Mouse (Mus musculus): ENCODE data around the gene Slc25a38. TPM values are rescaled to one million over a fixed set of nuclear protein-coding genes. Genes with fewer than 3 reads are reported as not detected.

Gene Slc25a38
- polyA plus RNA-seq, 1 experiment from 2014 or later: 47.0 TPM

DNA sequence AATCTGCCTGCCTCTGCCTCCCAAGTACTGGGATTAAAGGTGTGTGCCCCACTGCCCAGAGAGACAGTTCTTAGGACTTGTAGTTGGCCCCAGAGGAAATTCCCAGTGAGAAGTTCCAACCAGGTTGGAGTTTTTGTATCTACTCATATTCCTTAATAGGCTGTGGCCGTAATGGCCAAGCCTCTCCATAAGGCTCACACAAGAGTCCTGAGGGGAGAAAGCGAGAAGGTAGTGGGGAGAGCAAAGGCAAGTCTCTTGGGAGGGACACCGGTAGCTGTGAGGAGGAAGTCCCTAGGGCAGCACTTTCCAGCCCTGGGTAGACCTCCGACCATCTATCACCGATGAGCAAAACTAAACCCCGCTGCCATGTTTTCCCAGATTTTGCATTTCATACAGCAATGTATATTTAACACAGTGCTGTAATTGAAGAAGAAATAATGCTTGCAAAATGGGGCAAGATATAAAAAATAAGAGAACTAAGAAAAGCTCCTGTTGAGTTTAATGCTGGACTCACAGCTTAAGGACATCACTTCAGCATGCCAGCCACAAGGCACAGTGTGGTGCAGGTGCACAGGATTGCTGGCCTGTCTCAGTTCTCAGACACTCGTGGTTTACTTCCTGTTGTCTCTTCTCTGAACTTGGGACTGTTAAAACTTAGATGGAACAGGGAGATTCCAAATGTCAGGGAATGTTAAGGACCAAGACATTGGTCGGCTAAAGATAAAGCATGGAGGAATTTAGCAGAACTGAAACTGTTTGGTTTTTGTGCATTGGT lies 23.0 kb downstream of the Slc25a38 start:
- peak; percentile 43 for DNase-seq (ENCODE audit: low spot score)
- H3K4me1 ChIP-seq: peaks cover 10% of the 10 kb centered on the region
- no peaks in the 10 kb centered on the region for H3K9me3 ChIP-seq (replicated peaks)
- 37% methylated on average over 8 of the region's 8 CpGs for WGBS
- H3K4me3 ChIP-seq: no peak overlapping the region
- no peaks in the 10 kb centered on the region for H3K27me3 ChIP-seq (ENCODE audit: low read depth, poor library complexity, severe bottlenecking)
- H3K36me3 ChIP-seq: peaks cover 48% of the 10 kb centered on the region
- no peak overlapping the region for H3K27ac ChIP-seq

DNA sequence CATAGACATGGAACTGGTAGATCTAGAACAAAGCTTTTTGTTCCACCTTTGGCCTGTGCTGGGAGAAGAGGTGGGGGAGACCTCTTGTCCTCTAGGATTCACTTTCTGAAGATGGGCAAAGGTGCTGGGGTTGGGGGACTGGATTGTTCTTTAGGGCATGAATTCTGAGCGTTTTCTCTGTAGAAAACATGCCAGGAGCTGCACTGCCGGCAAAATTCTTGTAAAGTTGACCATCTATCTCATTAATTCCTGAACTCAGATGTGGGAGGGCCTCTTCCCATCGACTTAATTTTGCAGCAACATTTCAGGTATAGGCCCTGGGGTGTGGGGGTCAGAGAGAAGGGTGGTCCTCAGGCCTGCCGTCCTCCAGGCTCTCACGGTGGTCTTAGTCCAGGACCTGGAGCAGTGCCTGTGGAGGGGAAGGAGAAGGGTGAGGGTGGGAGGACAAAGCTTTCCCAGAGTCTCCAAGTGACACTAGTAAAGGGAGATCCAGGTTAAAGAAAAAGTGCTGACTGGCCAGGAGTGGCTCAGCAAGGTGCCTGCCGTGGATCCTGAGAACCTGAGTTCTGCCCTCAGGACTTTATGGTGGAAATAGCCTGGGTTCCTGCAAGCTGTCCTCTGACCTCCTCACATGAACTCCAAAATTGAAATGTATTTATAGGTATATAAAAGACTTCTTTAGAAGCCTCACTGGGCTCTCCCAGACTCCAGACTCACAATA lies 23.7 kb downstream of the Slc25a38 start:
- H3K36me3 ChIP-seq: peaks cover 44% of the 10 kb centered on the region
- peaks cover 5% of the 10 kb centered on the region for H3K4me1 ChIP-seq
- DNase-seq (ENCODE audit: low spot score): peak; percentile 34
- H3K27ac ChIP-seq: no peak overlapping the region
- no peak overlapping the region for H3K4me3 ChIP-seq
- 60% methylated on average over 6 of the region's 6 CpGs for WGBS
- H3K27me3 ChIP-seq (ENCODE audit: low read depth, poor library complexity, severe bottlenecking): no peaks in the 10 kb centered on the region
- no peaks in the 10 kb centered on the region for H3K9me3 ChIP-seq (replicated peaks)

DNA sequence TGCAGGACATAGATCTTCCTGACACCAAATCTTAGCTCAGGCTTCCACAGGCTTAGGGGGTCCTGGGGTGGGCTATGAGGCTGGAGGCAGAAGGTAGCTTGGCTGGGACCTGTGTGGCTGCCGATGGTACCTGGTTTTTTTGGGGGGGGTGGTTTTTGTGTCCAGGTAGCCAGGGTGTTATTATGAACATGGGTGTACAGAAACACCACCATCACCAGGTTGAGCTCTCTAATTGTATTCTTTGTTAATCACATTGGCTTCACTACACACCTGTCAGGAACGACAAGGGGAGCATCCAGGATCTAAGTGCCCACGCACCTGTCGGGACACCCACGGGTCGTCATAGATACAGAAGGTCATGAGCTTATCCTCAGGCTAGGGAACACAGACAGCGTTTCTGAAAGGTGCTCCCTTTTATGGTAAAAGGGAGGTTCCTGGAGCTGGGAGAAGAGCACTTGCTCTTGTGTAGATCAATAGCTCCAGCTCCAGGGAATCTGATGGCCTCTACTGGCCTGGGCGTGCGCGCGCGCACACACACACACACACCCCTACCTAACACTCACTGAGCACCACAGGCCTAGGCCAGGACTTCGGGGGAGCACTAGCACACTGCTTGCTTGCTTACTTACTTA lies 24.5 kb downstream of the Slc25a38 start:
- Histone ChIP-seq H3K4me1 (no peaks in the 10 kb centered on the region), H3K36me3 (peaks cover 36% of the 10 kb centered on the region), H3K9me3 (replicated peaks) (no peaks in the 10 kb centered on the region), H3K27me3 (ENCODE audit: low read depth, poor library complexity, severe bottlenecking) (no peaks in the 10 kb centered on the region), H3K27ac (no peak overlapping the region), H3K4me3 (no peak overlapping the region)
- WGBS: 86% methylated on average over 13 of the region's 13 CpGs
- no peak for DNase-seq (ENCODE audit: low spot score)

DNA sequence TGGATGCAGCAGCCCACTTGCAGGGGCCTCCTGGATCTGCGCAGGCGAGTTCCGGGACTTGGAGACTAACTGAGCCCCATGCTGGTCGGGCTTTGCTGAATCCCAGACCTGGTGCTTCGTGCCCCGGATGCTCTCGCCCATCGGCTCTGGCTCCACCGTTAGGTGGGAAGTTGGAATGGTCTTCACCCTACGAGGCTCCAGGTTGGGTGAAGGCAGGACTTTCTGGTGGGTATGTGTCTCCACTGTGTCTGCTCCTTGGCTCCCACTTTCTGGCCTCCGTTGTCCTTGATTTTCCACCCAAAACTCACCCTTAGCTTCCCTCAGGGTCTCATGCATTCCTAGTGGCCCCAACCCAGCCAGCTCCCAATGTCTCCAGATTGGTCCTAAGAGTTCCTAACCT lies 25.3 kb downstream of the Slc25a38 start:
- Histone ChIP-seq H3K4me3 (no peak overlapping the region), H3K4me1 (no peaks in the 10 kb centered on the region), H3K36me3 (peaks cover 28% of the 10 kb centered on the region), H3K27ac (no peak overlapping the region), H3K9me3 (replicated peaks) (no peaks in the 10 kb centered on the region), H3K27me3 (ENCODE audit: low read depth, poor library complexity, severe bottlenecking) (no peaks in the 10 kb centered on the region)
- 90% methylated on average over 11 of the region's 11 CpGs for WGBS
- DNase-seq (ENCODE audit: low spot score): no peak

DNA sequence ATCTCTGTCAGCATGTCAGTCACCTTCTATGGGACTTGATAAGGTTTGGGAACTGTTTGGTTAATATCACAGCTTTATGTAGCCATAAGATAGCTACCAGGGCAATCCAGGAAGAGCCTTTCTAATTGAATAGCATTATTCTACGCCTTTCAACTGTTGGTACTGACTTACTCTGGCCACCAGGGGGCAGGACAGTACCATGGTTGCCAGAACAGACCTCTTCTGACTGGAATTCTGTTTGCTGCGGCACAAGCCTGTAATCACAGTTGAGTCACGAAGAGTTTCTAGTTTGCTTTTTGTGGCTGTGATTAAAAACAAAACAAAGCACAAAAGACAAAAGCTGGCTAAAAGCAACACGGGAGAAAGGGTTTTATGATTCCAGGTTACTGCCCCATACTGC lies 30.5 kb downstream of the Slc25a38 start:
- H3K27ac ChIP-seq: no peak overlapping the region
- no peaks in the 10 kb centered on the region for H3K36me3 ChIP-seq
- no peaks in the 10 kb centered on the region for H3K27me3 ChIP-seq (ENCODE audit: low read depth, poor library complexity, severe bottlenecking)
- no peaks in the 10 kb centered on the region for H3K4me1 ChIP-seq
- no peaks in the 10 kb centered on the region for H3K9me3 ChIP-seq (replicated peaks)
- peak; percentile 84 for DNase-seq (ENCODE audit: low spot score)
- 13% methylated on average over 4 of the region's 4 CpGs for WGBS
- H3K4me3 ChIP-seq: no peak overlapping the region

DNA sequence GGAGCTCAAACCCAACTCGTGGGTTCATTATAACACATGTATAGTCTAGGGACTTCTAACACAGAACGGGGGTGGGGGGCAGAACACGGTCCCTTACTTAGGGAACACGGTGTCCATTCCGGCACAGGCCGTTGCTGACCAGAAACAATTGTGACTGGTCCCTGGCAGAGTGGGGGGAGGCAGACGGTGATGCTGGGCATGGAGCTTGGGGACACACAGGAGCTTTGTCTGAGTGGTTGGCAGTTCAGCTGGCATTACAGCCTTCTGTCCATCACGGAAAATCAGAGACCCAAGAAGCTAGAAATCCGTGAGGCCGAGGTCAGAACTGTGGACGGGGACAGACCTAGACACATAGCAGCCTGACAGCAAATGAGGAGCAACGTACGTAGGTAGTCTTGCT lies 34.3 kb downstream of the Slc25a38 start:
- Histone ChIP-seq H3K27ac (no peak overlapping the region), H3K4me1 (no peaks in the 10 kb centered on the region), H3K36me3 (no peaks in the 10 kb centered on the region), H3K9me3 (replicated peaks) (no peaks in the 10 kb centered on the region), H3K27me3 (ENCODE audit: low read depth, poor library complexity, severe bottlenecking) (no peaks in the 10 kb centered on the region), H3K4me3 (no peak overlapping the region)
- WGBS: 91% methylated on average over 13 of the region's 13 CpGs
- DNase-seq (ENCODE audit: low spot score): no peak

DNA sequence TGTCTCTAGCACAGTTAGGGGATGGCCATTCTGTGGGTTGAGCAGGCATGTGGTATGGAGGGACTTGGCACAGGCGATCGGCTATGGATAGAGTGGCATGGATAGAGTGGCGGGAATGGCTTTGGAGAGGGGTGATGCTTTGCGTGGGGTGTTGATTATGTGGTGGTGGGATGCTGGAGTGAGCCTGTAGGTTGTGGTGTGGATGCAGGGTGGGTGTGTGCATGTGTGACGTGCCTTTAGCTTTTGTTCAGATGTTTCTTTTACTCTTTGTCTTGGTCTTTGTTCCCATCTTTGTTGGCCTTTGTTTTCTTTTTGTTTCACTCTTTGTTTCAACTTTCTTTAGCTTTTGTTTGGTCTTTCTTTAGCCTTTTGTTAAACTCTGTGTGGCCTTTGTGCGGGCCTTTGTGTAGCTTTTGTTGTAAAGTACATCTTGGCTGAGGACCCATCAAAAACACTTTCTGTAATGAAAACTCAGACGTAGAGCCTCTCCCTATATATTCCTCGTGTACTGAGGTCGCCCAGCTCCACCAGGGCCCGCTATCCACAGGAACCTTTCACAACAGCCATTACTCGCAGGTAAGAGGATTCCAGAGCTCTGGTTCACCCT lies 39.2 kb downstream of the Slc25a38 start, which contains the start of gene Mobp:
Gene Mobp, plus strand, starts transcription at position 486 of the 607 bp plus-strand sequence.
- Histone ChIP-seq H3K4me3 (no peak within 1 kb of the TSS), H3K27ac (no peak within 1 kb of the TSS), H3K4me1 (no peaks in the 10 kb centered on the region), H3K27me3 (ENCODE audit: low read depth, poor library complexity, severe bottlenecking) (no peaks in the 10 kb centered on the region), H3K9me3 (replicated peaks) (no peaks in the 10 kb centered on the region), H3K36me3 (no peaks in the 10 kb centered on the region)
- 85% methylated on average over 11 of the region's 11 CpGs for WGBS
- no peak for DNase-seq (ENCODE audit: low spot score)

DNA sequence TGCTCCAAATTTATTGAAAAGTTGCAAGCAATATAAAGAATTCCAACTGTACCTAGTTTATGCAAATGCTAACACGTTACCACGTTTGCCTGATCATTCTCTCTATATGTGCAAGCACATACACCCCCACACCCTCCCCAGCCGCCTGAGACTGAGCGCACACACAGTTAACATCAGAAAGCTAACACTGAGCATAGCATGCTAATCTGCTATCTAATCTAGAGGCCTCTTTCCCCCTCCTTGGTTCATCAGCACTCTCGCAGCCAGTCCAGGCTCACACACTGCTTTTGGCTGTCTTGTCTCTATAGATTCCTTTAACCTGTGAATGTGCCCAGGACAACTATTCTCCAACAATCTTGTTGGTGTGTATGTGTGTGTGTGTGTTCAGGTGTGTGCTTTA lies 41.0 kb downstream of the Slc25a38 start:
- no peaks in the 10 kb centered on the region for H3K4me1 ChIP-seq
- H3K27ac ChIP-seq: no peak overlapping the region
- H3K27me3 ChIP-seq (ENCODE audit: low read depth, poor library complexity, severe bottlenecking): no peaks in the 10 kb centered on the region
- H3K4me3 ChIP-seq: no peak overlapping the region
- no peak for DNase-seq (ENCODE audit: low spot score)
- WGBS: 90% methylated on average over 5 of the region's 5 CpGs
- H3K36me3 ChIP-seq: no peaks in the 10 kb centered on the region
- no peaks in the 10 kb centered on the region for H3K9me3 ChIP-seq (replicated peaks)

DNA sequence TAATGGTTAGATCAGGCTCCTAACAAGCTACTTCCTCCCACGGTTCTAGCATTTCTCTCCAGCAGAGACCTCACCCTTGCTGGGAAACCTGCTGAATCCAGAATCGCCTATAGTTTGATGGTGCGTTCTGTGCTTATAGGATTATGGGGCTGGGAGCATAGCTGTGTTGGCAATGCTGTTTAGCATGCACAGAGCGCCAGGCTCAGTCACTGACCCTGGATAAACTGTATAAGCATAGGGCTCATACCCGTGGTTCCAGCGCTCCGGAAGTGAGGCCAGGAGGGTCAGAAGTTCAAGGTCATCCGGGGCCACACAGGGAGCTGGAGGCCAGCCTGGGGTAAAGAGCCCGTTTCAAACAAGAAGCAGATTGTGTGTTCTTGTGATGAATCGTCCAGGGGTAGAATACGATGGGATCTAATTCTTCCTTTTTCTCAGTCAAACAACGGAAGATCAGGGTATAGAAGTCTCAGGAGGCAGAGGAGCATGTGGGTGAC lies 41.8 kb downstream of the Slc25a38 start:
- no peaks in the 10 kb centered on the region for H3K27me3 ChIP-seq (ENCODE audit: low read depth, poor library complexity, severe bottlenecking)
- H3K9me3 ChIP-seq (replicated peaks): no peaks in the 10 kb centered on the region
- WGBS: 86% methylated on average over 12 of the region's 12 CpGs
- no peaks in the 10 kb centered on the region for H3K4me1 ChIP-seq
- no peak for DNase-seq (ENCODE audit: low spot score)
- H3K27ac ChIP-seq: no peak overlapping the region
- no peaks in the 10 kb centered on the region for H3K36me3 ChIP-seq
- no peak overlapping the region for H3K4me3 ChIP-seq

DNA sequence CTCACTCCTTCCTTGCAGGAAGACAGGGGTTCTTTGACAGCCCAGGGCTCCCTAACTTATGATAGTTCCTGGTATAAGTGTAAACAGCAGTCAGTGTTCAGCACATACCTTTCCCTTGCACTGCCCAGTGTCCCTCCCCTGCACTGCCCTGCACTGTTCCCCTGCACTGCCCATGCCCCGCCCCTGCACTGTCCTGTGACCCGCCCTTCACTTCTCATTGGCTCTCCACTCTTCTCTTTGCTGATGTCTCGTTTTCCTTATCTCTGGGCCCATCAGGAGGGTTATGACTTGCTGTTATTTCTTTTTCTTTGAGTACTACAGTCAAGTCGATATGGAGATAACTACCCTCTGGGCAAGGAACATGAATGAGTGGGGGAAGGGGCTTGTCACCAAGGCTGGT lies 47.9 kb downstream of the Slc25a38 start:
- WGBS: 55% methylated on average over 4 of the region's 4 CpGs
- no peak for DNase-seq (ENCODE audit: low spot score)
- Histone ChIP-seq H3K27me3 (ENCODE audit: low read depth, poor library complexity, severe bottlenecking) (no peaks in the 10 kb centered on the region), H3K27ac (no peak overlapping the region), H3K4me3 (no peak overlapping the region), H3K4me1 (peaks cover 4% of the 10 kb centered on the region; the same call in 1 of the 2 replicates), H3K9me3 (replicated peaks) (no peaks in the 10 kb centered on the region), H3K36me3 (no peaks in the 10 kb centered on the region)

DNA sequence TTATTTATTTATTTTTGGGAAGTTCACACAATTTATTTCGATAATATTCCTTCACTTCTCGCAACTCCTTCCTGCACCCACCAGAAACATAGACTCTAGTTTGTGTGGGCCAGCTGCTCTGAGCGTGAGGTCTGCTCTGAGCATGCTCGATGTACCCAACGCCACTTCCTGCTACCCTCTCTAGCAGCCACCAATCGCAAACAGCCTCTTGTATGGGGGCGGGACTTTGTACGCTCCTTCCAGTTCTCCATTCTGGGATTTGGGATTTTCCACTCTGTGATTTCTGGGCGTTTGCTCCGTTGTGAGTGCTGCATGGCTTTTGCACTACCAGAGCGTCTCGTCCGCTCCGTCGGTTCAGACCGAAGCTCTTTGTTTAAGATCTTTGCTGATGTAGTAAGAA lies 53.7 kb downstream of the Slc25a38 start:
- no peaks in the 10 kb centered on the region for H3K36me3 ChIP-seq
- DNase-seq (ENCODE audit: low spot score): no peak
- H3K27me3 ChIP-seq (ENCODE audit: low read depth, poor library complexity, severe bottlenecking): peaks cover 10% of the 10 kb centered on the region; the same call in 1 of the 2 replicates
- 90% methylated on average over 16 of the region's 16 CpGs for WGBS
- H3K27ac ChIP-seq: no peak overlapping the region
- no peaks in the 10 kb centered on the region for H3K9me3 ChIP-seq (replicated peaks)
- H3K4me3 ChIP-seq: no peak overlapping the region
- 0 out of 2 replicates have a peak, but pooled peaks cover 5% of the 10 kb centered on the region for H3K4me1 ChIP-seq

DNA sequence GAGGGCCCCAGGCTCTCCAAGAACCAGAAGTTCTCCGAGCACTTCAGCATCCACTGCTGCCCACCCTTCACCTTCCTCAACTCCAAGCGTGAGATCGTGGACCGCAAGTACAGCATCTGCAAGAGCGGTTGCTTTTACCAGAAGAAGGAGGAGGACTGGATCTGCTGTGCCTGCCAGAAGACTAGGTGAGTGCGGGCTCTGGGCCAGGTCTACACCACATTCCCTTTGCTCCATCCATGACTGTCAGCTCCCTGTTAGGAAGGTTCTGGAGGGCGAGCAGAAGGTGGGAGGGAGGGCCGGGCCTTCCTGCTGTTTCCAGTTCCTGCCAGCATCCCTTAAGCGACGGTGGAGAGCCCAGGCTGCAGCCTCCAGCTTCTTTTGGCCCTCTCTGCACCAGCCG lies 57.7 kb downstream of the Slc25a38 start:
- peaks cover 2% of the 10 kb centered on the region; the same call in 1 of the 2 replicates for H3K9me3 ChIP-seq (replicated peaks)
- H3K27ac ChIP-seq: no peak overlapping the region; the same call in 1 of the 2 replicates
- WGBS: 70% methylated on average over 11 of the region's 11 CpGs
- H3K4me1 ChIP-seq: 0 out of 2 replicates have a peak, but pooled peaks cover 5% of the 10 kb centered on the region
- H3K27me3 ChIP-seq (ENCODE audit: low read depth, poor library complexity, severe bottlenecking): peaks cover 10% of the 10 kb centered on the region; the same call in 1 of the 2 replicates
- H3K36me3 ChIP-seq: no peaks in the 10 kb centered on the region
- H3K4me3 ChIP-seq: no peak overlapping the region
- DNase-seq (ENCODE audit: low spot score): no peak

Measured in limb, embryonic 10.5 days (tissue).